Mouse (Mus musculus) heart, embryonic 16.5 days (tissue): ENCODE results near the gene Smarcd2. TPM values are rescaled to one million over a fixed set of nuclear protein-coding genes. Genes with fewer than 3 reads are reported as not detected.

Source experiments
- ATAC-seq: fragments of 200-750 bp; cut with Nextera tagmentation; replicated peaks from 2 replicates; pipeline ENCODE4 v1.8.0; 2017; ENCODE audit warnings: moderate number of reproducible peaks; ENCODE audit not compliant: insufficient read depth, low FRiP score; ENCODE audit errors: extremely low read depth
- H3K27ac ChIP-seq: fragments of 300-500 bp; sonication (generic); 2 replicates; pipeline ENCODE4 v1.5.1; 2014; ENCODE audit warnings: mild to moderate bottlenecking, low read length, control low read depth, moderate library complexity
- H3K27me3 ChIP-seq: fragments of 300-500 bp; sonication (generic); 2 replicates; pipeline ENCODE4 v1.6.1; 2014; ENCODE audit warnings: low read length, mixed read lengths; ENCODE audit not compliant: control insufficient read depth, insufficient read depth
- H3K36me3 ChIP-seq: fragments of 300-500 bp; sonication (generic); 2 replicates; pipeline ENCODE4 v1.6.1; 2014; ENCODE audit not compliant: control insufficient read depth, insufficient read depth
- H3K4me1 ChIP-seq: fragments of 300-500 bp; sonication (generic); 2 replicates; pipeline ENCODE4 v1.6.1; 2014; ENCODE audit warnings: low read length, mixed read lengths; ENCODE audit not compliant: control insufficient read depth, insufficient read depth
- H3K4me2 ChIP-seq: fragments of 300-500 bp; sonication (generic); 2 replicates; pipeline ENCODE4 v1.6.1; 2014; ENCODE audit warnings: low read depth, mild to moderate bottlenecking, control low read depth, low read length
- H3K4me3 ChIP-seq: fragments of 300-500 bp; sonication (generic); 2 replicates; pipeline ENCODE4 v1.5.1; 2014; ENCODE audit warnings: mild to moderate bottlenecking, control low read depth, low read length
- H3K9ac ChIP-seq: fragments of 300-500 bp; sonication (generic); 2 replicates; pipeline ENCODE4 v1.6.1; 2014; ENCODE audit warnings: low read length, control low read depth
- H3K9me3 ChIP-seq: fragments of 300-500 bp; sonication (generic); replicated peaks from 2 replicates; pipeline ENCODE4 v1.6.1; 2016; ENCODE audit warnings: low read length; ENCODE audit not compliant: control insufficient read depth
- WGBS: fragments of 180-500 bp; shearing (Covaris S2); extraction: QIAGEN DNeasy Blood & Tissue Kit; methylation state at CpG from one replicate; pipeline ENCODE4 v1.1.7; 2014; 5-methylcytosine and 5-hydroxymethylcytosine counted together
- polyA plus RNA-seq: library from polyadenylated mRNA; unstranded; fragments of >200 nt; fragmentation: Nextera tagmentation; extraction: Ambion mirVana; gene quantifications from 2 replicates; pipeline ENCODE4 v1.2.1, GENCODE M21; 2015

Smarcd2 gene
- polyA plus RNA-seq, 1 experiment from 2014 or later: 27.1 TPM

DNA sequence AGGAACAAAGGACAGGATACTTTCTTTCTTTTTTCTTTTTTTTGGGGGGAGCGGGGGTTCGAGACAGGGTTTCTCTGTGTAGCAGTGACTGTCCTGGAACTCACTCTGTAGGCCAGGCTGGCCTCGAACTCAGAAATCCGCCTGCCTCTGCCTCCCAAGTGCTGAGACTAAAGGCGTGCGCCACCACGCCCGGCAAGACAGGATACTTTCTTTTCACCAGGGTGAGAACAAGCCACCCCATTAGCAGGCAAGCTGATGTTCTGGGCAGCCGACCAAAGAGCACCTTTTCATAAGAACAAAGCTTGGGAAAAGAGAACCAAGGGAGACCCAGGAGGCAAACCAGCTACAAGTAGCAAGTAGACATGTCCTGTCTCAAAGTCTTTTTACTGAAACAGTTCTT is 34.0 kb upstream of the Smarcd2 start:
- Histone ChIP-seq H3K4me2 (no peak overlapping the region), H3K36me3 (no peaks in the 10 kb centered on the region), H3K9ac (no peak overlapping the region), H3K9me3 (no peaks in the 10 kb centered on the region), H3K27me3 (no peaks in the 10 kb centered on the region), H3K4me1 (no peaks in the 10 kb centered on the region), H3K27ac (no peak overlapping the region), H3K4me3 (no peak overlapping the region)
- no peak for ATAC-seq
- 82% methylated on average over 9 of the region's 9 CpGs for WGBS

DNA sequence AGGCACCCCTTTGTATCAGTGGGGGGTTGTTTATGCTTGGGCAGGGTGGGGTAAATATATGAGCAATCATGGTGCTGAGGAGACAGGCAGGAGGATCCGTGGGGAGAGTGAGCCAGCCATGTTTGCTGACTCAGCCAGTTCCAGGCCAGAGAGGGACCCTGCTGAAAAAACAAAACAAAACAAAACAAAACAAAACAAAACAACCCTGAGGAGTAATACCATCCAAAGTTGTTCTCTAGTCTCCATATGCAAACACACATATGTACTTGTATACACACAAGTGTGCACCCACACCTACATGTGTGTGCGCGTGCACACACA is 33.3 kb upstream of the Smarcd2 start:
- no peak overlapping the region for H3K4me3 ChIP-seq
- H3K4me1 ChIP-seq: no peaks in the 10 kb centered on the region
- ATAC-seq: no peak
- H3K9ac ChIP-seq: no peak overlapping the region
- H3K4me2 ChIP-seq: no peak overlapping the region
- no peaks in the 10 kb centered on the region for H3K27me3 ChIP-seq
- no peaks in the 10 kb centered on the region for H3K9me3 ChIP-seq
- WGBS: 87% methylated on average over 3 of the region's 3 CpGs
- H3K27ac ChIP-seq: no peak overlapping the region
- no peaks in the 10 kb centered on the region for H3K36me3 ChIP-seq

DNA sequence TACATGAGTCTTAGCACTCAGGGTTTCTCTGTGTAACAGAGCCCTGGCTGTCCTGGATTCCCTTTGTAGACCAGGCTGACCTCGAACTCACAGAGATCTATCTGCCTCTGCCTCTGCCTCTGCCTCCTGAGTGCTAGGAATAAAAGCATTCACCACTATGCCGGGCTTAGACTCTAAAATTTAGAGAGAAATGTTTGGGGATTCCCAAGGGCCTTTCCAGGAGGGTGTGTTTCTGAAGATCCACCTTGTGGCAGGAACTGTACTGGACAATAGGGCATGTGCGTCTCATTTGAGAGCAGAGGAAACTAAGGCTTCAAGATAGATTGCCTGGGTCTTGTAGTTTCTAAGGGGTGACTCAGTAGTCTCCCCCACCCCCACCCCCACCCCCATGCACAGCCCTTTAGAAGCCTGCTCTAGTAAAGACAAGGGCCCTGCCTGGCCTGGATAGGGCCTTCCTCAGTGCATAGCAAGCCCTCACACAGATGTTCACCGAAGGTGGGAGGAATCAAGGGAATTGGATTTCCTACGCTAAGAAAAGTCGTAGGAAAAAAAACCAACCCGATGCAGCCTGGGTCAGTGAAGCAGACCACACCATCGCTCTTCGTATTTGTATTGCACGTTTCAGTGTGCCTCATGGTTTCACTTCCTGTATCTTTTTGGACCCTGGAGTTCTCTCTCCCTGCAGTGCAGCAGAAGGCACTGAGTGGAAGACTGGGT is 32.7 kb upstream of the Smarcd2 start:
- no peak overlapping the region for H3K27ac ChIP-seq
- 71% methylated on average over 10 of the region's 10 CpGs for WGBS

GRCm38 (mm10) chr11:106302634-106303033 is 29.9 kb upstream of the Smarcd2 start:
- ATAC-seq: no peak
- no peaks in the 10 kb centered on the region for H3K36me3 ChIP-seq
- 8% methylated on average over 2 of the region's 2 CpGs for WGBS

More for the DNA sequence above, 32.7 kb upstream of the Smarcd2 start:
- no peak for ATAC-seq
- Histone ChIP-seq H3K27me3 (no peaks in the 10 kb centered on the region), H3K36me3 (no peaks in the 10 kb centered on the region), H3K4me3 (no peak overlapping the region), H3K9me3 (no peaks in the 10 kb centered on the region), H3K4me2 (no peak overlapping the region), H3K4me1 (no peaks in the 10 kb centered on the region), H3K9ac (no peak overlapping the region)

DNA sequence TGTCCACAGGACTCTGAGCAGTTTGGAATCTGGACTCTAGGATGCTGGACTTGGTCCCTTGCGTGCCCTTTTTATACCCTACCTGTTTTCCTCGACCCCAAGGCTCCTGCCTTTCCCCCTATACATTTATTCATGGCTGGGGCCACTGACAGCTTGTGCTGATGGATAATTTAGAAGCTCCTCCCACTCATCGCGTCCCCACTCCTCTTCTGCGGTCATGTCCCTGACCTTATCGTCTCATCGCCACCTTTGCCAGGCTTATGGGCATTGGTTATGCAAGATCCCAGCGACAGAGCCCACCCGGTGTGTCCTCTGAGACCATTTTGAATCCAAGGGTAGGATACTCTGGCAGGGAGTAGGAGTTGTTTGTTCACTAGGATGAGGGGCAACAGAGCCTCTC is 29.0 kb upstream of the Smarcd2 start, which contains the start of gene Gh:
Gene Gh, minus strand, starts transcription at position 101 of the 400 bp plus-strand sequence.
- Histone ChIP-seq H3K4me1 (no peaks in the 10 kb centered on the region), H3K27ac (no peak within 1 kb of the TSS), H3K4me2 (no peak within 1 kb of the TSS), H3K36me3 (no peaks in the 10 kb centered on the region), H3K9me3 (no peaks in the 10 kb centered on the region), H3K4me3 (no peak within 1 kb of the TSS), H3K9ac (no peak within 1 kb of the TSS), H3K27me3 (no peaks in the 10 kb centered on the region)
- 75% methylated on average over 9 of the region's 9 CpGs for WGBS
- ATAC-seq: no peak

More at GRCm38 (mm10) chr11:106302634-106303033, 29.9 kb upstream of the Smarcd2 start:
- H3K27ac ChIP-seq: no peak overlapping the region
- H3K27me3 ChIP-seq: no peaks in the 10 kb centered on the region
- H3K4me1 ChIP-seq: no peaks in the 10 kb centered on the region
- no peak overlapping the region for H3K9ac ChIP-seq
- no peaks in the 10 kb centered on the region for H3K9me3 ChIP-seq
- H3K4me2 ChIP-seq: no peak overlapping the region
- no peak overlapping the region for H3K4me3 ChIP-seq

GRCm38 (mm10) chr11:106291861-106292260 is 19.1 kb upstream of the Smarcd2 start:
- H3K4me3 ChIP-seq: no peak overlapping the region
- 88% methylated on average over 2 of the region's 2 CpGs for WGBS
- no peak for ATAC-seq
- H3K9me3 ChIP-seq: no peaks in the 10 kb centered on the region
- no peaks in the 10 kb centered on the region for H3K36me3 ChIP-seq
- H3K4me2 ChIP-seq: no peak overlapping the region
- H3K27me3 ChIP-seq: no peaks in the 10 kb centered on the region
- no peak overlapping the region for H3K9ac ChIP-seq
- H3K27ac ChIP-seq: no peak overlapping the region
- peaks cover 5% of the 10 kb centered on the region; the same call in 1 of the 2 replicates for H3K4me1 ChIP-seq

DNA sequence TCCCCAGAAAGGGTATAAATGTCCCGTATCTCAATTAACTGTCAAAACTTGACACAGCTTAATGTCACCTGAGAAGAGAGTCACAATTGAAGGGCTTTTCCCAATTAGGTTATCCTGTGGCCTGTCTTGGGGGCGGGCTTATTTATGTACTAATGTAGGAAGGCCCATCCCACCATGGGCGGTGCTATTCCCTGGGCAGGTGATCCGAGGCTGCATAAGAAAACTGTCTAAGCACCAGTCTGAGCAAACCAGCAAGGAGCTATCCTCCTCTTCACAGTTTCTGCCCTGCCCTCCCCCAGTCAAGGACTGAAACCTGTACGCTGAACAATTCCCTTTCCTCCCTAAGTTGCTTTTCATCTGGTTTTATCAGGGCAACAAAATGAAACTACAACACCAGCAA is 17.6 kb upstream of the Smarcd2 start:
- H3K4me2 ChIP-seq: no peak overlapping the region
- no peak for ATAC-seq
- no peak overlapping the region for H3K27ac ChIP-seq
- peaks cover 5% of the 10 kb centered on the region; the same call in 1 of the 2 replicates for H3K4me1 ChIP-seq
- H3K4me3 ChIP-seq: no peak overlapping the region
- H3K9ac ChIP-seq: no peak overlapping the region
- no peaks in the 10 kb centered on the region for H3K27me3 ChIP-seq
- WGBS: 90% methylated on average over 5 of the region's 5 CpGs
- no peaks in the 10 kb centered on the region for H3K36me3 ChIP-seq
- no peaks in the 10 kb centered on the region for H3K9me3 ChIP-seq

GRCm38 (mm10) chr11:106289369-106289768 is 16.6 kb upstream of the Smarcd2 start:
- H3K27me3 ChIP-seq: no peaks in the 10 kb centered on the region
- no peak overlapping the region for H3K9ac ChIP-seq
- H3K4me3 ChIP-seq: no peak overlapping the region
- WGBS: 30% methylated on average over 8 of the region's 8 CpGs
- H3K36me3 ChIP-seq: no peaks in the 10 kb centered on the region
- ATAC-seq: peak; percentile 75
- peaks cover 5% of the 10 kb centered on the region; the same call in 1 of the 2 replicates for H3K4me1 ChIP-seq
- H3K9me3 ChIP-seq: no peaks in the 10 kb centered on the region
- no peak overlapping the region for H3K4me2 ChIP-seq
- H3K27ac ChIP-seq: no peak overlapping the region

- ATAC-seq: no peak
- H3K27me3 ChIP-seq: no peaks in the 10 kb centered on the region
- H3K9ac ChIP-seq: no peak overlapping the region
- peaks cover 5% of the 10 kb centered on the region; the same call in 1 of the 2 replicates for H3K4me1 ChIP-seq
- H3K27ac ChIP-seq: no peak overlapping the region
- no peak overlapping the region for H3K4me3 ChIP-seq
- no peaks in the 10 kb centered on the region for H3K36me3 ChIP-seq
- 67% methylated on average over 11 of the region's 11 CpGs for WGBS
- no peak overlapping the region for H3K4me2 ChIP-seq
- no peaks in the 10 kb centered on the region for H3K9me3 ChIP-seq
These were observed 14.2 kb upstream of the Smarcd2 start for GRCm38 (mm10) chr11:106286987-106287386.
